Mouse (Mus musculus): ENCODE results near the gene Ccr3.
"Not testable (repeated sequence)": the region's sequence is repeated elsewhere in the genome, so short reads cannot be mapped to it uniquely, and the experiment has no call there.

- not testable (repeated sequence) for TF ChIP-seq CEBPB (IDR thresholded peaks at IDR 0.05; ENCODE audit: low read depth); CTCF (IDR thresholded peaks at IDR 0.05; ENCODE audit: control insufficient read depth, insufficient read depth, insufficient read length); MYOD1 (IDR thresholded peaks at IDR 0.05; ENCODE audit: control insufficient read depth, insufficient read length, low read depth); MAX (IDR thresholded peaks at IDR 0.05); USF1 (IDR thresholded peaks at IDR 0.05; ENCODE audit: low read depth); MYOG (IDR thresholded peaks at IDR 0.05; ENCODE audit: control insufficient read depth, extremely low read depth, insufficient read length); FOSL1 (IDR thresholded peaks at IDR 0.05; ENCODE audit: insufficient read depth, low read length, poor library complexity, severe bottlenecking)
Observed at GRCm38 (mm10) chr9:123980858-123981475, 40.8 kb upstream of the Ccr3 start.

Measured in C2C12 (cell line).